Mouse (Mus musculus) kidney, postnatal 25 days (tissue): ENCODE measurements around the gene St6galnac3.
"Not testable (repeated sequence)": the region's sequence is repeated elsewhere in the genome, so short reads cannot be mapped to it uniquely, and the experiment has no call there.

Source experiments
- DNase-seq, 2 experiments: peaks; one replicate each; pipeline ENCODE4 v3.0.0; 2021; ENCODE audit warnings: mixed read lengths in 2 of 2

The St6galnac3 gene

DNA sequence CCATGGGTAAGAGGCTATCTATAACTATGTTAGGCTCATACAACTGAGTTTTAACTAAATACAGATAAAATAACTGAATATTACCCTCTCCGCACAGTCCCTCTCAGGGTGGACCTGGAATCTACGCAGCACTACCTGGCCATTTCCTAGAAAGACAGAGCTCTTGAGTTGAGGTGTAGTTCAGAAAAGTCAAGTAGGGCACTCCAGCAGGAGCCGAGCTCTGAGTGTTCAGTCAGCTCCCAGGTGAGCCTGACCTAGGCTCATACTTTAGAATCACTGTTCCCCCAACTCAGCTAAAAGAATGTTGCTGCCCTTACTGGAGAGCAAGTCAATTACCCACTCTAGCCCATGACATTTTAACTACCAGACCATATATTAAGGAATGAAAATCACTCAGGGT, 324.7 kb downstream of the St6galnac3 start:
- DNase-seq, result no peak

DNA sequence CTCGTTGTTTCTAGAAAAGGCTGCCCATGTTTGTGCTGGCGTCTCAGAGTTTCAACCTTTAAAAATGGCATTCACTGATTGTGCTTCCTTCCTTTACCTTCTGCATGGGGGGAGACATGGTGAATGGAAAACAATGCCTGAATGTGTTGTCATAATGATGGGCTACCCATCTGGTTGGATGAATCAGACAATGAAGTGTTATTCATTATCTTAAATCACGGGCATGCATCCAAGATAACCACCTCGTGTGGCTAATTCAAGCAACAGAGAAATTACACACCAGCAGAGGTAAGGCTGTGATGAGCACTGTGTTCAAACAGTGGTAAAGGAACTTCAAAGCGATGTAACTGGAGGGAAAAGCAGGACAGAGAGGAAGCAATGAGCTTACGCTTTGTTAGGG, 325.4 kb downstream of the St6galnac3 start:
- DNase-seq, result no peak

DNA sequence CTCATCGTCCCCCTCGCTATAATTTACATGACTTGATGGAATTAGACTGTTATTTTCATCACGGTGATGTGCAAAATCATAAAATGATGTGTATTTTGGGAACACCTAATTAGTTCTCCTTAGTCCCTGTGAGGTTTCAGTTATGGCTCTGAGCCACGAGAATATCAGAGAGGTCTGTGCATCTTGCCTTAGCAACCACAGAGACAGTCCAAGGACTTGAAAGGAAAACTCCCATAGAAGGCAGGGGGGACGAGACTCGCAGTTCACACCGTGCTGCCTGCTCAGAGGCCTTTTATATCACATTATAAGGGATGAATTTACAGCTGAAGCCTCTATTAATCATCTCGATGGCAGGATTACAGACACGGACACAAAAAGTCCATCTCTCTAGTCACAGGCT, 327.2 kb downstream of the St6galnac3 start:
- no peak for DNase-seq

DNA sequence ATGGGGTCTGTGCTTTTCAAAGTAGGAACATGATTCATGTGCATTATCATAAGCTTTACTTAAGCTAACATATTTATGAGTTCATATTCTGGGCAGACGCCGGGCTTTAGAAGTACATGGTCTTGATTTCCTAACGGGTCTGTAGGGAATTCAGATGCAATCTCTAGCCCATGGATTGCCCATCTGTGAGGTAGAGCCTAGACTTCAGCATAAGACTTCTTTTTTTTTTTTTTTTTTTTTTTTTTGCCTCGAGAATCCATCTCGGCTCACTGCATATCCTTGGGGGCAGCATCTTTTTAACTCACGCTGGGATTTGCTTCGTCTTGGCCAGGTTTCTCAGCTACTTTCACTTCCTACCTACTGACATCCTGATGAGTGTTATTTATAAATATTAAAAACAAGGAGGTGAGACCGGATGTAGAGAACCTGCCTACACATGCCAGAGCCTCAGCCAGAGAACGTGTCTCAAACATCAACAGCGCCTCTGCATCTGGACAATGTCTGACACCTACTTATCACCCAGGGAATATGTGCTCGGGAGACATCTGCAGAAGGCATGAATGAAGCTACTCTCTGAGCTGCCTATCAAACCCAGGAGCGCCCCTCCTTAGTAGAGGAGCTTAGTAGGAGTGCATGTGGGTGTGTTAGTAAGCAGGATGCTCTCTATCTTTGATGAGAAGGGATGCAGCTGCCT, 328.5 kb downstream of the St6galnac3 start:
- DNase-seq, result no peak

DNA sequence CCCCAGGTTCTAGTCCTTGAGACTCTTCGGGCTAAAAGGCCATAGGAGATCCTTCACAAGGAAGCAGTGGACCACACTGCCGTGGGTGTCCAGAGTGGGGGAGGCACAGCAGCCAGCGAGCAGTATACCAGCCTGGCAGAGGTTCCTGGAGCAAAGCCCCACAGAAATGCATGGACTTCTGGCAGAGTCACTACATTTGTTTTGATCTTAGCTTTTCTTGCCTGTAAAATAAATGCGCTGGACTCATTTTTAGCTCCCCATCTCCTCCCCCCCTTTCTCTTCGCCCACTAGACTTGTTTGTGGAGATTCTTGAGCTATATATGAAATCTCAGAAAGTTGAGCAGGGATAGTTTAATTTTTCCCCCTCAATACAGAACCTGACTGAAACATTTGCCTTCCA, 329.6 kb downstream of the St6galnac3 start:
- DNase-seq, result no peak

DNA sequence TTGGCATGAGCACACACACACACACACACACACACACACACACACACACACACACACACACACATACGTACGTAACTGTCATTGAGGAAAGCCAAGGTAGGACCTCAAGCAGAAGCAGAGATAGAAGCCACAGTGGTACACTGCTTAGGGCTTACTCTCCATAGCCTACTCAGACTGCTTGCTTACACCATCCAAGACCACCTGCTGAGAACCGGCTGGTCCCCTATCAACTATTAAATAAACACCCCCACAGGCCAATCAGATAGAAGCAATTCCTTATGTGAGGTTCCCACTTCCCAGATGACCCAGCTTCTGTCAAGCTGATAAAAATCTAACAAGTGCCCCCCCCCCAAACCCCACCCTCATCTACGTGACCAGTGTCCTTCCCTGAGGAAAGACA, 330.2 kb downstream of the St6galnac3 start:
- no peak for DNase-seq

DNA sequence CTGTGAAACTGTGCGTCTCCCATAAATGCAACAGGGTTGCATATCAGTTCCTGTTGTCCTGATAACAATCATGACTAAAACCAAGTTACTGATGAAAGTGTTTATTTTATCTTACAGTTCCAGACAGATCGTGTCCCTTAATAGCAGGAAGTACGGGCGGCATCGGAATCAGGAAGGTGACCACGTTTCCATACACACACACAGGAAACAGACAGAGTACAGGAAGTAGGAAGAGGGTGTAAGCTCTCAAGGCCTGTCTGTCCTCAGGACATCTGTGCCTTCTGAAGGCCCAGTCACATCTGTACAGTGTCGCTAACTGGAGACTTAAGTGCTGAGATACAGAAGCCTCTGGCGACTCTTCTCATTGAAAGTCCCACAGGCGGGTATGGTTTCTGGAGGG, 330.8 kb downstream of the St6galnac3 start:
- no peak for DNase-seq

DNA sequence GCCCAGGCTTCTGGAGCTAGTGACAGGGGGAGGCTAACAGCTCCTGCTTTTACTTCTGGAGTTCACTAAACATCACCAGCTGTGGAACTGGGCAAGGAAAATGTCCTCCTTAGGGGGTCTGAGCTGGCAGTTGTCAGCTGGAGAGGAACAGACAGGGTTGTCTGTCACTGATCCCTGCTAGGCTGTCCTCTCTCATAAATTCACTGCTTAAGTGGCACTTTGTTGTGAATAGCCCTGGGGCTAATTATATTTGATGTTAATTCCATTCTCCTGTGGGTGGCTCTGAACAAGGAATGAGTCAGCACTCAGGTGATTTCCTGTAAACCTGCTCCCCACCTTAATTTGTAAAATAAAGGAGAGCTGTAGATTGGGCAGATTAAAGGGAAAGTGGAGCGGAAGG, 333.5 kb downstream of the St6galnac3 start:
- DNase-seq, result not testable (repeated sequence)

DNA sequence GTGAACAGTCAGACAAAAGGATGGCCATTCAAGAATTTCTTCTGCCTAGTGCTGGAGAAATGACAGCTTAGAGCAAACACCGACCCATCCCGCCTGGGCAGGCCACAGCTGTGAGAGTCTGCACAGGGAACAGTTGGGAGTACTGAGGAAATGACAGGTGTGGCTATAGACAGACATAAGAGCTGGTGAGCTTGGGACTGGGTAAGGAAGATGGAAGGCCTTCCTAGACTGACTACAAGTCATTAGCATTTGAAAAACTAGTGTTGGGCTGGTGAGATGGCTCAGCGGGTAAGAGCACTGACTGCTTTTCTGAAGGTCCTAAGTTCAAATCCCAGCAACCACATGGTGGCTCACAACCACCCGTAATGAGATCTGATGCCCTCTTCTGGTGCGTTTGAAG, 340.3 kb downstream of the St6galnac3 start:
- DNase-seq, result not testable (repeated sequence)

DNA sequence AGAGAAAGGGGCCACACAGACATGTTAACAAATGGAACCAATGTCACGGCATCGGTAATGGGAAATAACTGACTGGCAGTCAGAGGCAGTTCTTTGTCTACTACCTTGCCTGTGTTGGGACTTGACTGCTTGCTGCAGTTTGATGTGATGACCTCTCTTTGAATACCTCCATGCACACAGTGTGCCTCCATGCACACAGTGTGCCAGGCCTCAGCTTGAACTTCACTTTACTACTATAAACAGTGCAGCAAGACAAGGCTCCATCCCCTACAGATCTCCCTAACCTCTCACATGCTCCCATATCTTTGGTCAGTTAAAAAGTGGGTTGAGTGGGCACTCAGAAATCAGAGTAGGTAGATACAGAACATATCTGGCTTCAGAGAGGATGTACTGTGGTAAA, 341.3 kb downstream of the St6galnac3 start:
- DNase-seq, result no peak

DNA sequence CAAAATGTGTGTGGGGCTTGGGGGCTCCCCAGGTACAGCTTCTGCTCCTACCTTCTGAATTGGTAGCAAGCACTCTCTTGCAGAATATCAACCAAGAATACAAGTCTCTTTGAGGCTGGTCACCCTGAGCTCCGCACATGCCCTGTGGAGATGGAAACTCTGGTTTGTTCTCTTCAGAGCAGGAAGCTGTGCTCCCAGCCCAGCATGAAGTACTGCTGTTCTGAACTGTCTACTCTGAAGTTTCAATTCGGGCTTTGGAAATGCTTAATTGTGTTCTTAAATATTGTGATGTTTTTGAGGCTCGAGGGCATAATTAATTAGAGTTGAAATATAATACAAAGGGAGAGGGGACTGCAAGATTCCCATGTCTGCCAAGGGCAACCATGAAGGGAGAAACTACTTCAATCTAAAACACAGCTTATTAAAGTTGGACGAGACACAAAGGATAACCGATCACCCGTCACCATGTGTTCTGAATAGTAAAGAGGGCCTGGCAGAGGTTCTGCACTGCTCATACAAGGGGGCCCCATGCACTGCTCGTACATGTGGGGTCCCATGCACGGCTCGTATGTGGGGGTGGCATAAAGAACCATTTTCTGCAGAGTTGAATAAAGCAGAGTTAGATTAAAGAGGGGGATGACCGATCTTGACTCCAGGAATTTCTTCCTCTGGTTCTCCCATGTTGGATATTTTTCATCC, 359.8 kb downstream of the St6galnac3 start:
- DNase-seq, result no peak

DNA sequence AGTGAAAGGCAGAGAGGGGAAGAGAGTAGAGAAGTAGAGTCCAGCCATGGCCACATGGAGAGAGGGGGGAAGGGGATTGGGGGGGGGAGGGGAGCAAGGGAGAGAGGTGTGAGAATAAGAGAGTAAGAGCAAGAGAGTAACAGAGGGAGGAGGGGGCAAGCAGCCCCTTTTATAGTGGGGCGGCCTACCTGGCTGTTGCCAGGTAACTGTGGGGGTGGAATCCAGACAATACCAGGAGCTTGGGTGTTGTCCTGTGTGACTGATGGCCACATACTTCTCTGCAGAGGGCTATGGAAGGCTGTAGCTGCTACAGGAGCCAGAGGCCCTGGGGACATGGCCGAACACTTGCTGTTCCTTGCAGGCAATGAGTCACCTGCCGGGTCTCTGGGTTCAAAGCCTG, 360.6 kb downstream of the St6galnac3 start:
- DNase-seq, result no peak

DNA sequence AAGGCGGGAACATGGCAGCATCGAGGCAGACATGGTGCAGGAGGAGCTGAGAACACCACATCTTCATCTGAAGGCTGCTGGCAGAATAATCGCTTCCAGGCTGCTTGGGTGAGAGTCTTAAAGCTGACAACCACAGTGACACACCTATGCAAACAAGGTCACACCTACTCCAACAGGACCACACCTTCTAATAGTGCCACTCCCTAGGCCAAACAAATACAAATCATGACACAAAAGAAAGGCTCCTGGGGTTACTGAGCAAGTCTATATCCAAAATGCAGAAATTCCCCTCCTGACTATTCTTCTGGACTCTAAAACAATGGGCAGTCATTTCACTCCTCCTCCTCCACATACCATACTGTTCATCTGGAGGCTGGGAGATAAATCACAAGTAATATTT, 365.0 kb downstream of the St6galnac3 start:
- DNase-seq, result no peak

DNA sequence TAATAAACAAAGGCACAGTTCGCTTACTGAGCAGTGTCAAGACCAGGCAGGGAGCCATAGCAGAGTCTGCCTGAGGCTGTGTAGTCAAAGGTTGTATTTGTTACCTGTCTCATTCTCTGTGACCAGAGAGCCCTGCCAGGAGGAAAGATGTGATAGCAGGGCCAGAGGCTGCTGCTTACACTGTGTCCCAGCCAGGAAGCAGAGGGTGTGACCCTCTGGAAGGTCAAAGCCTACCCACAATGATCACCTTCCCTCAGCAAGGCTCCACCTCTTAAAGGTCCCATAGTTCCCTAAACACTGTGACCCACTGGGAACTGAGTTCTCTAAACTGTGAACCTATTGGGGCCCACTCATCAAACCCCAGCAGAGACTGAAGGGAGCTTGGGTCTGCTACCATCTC, 368.9 kb downstream of the St6galnac3 start:
- no peak for DNase-seq

DNA sequence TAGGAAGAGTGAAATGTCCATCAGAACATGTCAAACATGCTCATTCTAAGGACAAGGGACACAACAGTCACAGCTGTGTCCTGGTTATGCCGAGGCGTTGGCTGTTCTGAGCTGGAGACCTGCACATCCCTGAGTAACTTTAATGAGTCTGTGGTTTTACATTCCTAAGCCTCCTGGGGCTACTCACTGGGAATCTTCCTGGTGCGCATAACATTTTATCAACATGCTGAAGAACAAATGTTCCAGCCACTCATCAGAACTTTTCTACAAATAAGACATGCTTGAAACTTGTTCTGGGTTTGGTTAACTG, 370.0 kb downstream of the St6galnac3 start:
- no peak for DNase-seq

DNA sequence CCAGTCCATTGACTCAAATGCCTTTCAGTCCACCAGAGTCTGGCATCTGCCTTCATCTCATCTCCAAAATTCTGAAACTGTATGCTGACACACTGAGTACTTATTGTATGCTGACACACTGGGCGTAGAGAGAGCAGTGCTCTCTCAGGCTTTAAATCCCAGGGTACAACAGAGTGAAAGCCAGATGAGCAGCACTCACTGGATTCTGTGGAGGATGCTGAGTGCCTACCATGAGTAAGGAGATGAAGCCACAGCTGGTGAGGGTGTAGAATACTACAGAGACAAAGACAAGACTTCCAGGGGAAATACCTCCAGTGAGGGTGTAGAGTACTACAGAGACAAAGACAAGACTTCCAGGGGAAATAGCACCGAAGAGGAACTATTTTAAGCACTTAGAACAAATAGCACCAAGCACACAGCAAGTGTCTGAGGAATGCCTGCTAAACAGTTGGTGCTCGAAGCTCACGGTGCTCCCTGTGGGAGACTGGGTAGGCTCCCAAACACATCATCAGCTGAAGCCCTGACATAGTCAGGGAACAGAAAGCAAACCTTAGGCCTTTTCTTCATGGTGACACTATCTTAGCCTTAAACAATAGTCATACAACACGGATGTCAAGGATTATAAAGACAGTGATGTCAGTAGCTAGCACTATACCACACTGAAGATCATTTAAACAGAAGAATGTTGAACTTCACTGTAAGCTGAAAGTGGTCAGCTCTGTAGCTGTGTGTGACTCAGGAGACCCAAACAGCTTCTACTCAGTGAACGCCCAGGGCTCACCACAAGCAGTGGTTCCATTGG, 370.6 kb downstream of the St6galnac3 start:
- no peak for DNase-seq

DNA sequence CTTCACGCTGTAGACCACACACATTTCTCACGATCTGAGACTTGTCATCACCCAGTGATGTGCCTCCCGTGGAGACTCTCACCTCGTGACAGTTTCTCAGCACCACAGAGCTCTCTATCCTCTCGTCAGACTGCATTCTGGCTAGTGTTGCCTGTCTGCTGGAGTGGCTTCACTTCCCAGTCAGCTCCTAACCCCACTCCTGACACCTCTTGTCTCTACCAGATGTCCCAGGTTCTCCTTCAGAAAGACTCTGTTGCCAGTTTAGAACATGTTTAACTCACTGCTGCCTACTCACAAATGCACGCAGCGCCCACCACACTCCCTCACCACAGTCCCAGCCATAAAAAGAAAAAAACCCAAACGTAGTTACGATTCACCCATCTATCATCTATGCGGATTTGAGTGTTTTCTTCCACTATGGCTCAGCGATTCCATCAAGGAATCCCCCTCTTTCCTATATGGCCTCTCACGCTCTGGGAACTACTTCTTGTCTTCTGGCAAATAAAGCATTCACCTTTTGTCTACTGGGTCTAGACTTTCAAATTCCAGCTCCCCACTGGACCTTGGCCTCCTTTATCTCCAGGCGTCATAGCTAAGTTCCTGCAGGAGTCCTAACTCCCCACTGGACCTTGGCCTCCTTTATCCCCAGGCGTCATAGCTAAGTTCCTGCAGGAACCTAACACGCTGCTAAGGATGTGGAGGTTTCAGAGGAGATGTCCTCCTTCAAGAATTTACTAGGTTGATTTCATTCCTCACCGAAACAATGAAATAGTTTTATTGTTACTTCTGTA, 371.5 kb downstream of the St6galnac3 start:
- DNase-seq, result no peak

DNA sequence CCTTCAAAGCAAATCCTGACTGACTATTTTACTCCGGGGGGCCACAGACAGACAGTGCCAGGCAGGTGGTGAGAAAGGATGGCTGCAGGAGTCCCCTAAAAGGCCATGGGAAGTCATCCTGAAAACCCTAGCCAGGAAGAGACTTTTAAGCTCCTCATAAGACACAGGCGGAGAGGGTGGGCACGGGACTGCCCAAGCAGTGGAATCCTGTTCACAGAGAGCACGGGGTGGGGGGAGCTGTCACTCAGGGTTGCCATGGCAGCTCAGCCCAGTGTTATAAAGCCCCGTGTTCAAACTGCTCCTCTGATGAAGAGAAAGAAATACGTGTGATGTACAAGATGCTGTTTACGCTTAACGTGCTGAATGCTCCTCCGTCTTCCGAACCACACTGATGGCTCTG, 375.0 kb downstream of the St6galnac3 start:
- DNase-seq, result no peak

DNA sequence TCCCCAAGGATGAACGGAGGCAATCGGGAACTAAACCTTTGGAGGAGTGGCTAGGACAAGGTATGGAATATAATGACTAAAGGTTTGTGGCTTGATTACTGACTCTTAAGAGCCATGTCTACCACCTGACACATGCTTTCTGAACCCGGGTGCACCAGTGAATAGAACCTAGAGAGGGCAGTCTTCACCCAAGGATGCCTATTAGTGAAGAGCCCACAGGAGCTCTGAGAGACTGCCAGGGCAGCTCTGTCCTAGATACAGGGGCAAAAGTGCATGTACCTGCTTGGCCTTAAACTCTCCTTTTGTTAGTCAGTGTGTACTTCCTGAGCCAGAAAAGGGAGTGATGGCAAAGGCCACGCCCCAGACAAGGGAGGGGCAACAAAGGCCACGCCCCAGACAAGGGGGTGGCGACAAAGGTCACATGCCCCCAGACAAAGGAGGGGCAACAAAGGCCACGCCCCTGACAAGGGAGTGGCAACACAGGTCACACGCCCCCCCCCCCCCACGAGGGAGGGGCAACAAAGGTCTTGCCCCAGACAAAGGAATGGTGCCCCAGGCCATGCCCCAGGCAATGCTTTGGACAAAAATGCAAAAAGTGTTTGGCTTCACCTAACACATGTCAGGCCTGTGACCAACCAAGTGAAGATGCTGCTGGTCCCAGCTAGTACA, 376.0 kb downstream of the St6galnac3 start:
- no peak for DNase-seq

DNA sequence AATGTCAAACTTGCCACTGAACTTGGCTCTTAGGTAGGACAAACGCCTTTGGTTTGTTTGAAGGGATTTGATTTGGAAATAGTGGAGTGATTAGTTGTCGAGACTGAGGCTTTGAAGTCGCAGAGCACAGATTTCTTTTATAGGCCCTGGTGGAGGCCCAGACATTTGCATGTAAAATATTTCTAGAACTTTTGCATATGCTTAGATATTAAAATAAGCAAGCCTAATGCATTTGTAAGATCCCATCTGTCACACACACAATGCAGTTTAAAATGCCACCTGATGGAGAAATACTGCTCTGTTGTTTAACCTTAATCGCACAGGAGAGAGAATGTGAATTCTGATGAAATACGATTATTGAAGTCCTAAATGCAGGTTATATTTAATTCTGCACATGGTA, 380.0 kb downstream of the St6galnac3 start:
- no peak for DNase-seq

DNA sequence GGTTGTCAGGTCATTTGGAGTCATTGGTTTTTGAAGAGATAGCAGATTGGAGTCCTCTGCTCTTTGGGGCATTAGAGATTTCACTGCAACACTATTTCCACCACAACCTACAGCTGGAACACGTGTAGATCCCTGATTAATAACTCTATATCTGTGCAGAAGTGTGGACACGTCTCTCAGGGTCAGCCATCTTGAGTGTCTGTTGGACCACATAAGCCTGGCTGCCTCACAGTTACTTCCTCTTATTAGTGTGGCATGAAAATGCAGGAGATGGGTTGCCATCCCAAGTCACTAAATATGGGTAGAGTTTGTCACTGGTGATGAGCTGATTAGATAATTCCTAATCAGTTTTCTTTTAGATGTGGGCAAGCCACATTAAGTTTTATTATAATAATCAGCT, 385.0 kb downstream of the St6galnac3 start:
- no peak for DNase-seq

DNA sequence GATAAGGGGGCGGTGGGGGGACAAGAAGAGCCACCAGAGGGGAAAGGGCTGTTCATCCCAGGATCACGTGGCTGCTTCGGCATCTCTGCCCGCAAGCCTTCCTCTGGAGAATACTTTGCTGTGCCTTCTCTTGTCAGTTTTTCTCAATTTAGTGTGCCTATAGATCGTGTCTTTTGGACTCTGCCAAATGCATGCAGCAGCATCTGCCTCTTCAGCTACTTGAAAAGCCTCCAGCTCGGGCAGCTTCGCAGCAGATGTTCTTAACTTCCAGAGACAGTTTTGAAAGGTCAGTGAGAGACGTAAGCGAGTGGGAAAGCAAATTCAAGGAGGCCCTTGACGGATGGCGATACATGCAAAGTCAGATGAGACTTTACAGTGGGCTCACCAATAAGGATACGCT, 385.9 kb downstream of the St6galnac3 start:
- no peak for DNase-seq

DNA sequence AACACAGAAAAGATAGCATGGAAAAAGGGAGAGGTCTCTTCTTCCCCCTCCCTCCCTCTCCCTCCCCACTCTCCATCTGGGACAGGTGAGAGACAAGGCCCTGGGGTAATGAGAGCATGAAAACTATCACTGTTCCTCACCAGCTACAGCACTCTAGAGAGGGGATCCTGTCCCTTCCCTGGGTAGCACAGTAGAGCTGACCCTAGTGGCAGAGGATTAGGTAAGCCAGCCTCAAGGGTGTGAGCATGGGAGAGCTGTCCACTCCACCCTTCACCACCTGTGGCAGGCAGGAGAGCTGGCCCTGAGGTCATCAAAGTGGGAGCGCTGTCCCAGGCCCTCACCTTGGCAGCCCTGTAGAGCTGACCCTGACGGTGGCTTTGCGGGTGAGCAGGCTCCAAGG, 387.2 kb downstream of the St6galnac3 start:
- no peak for DNase-seq
